ENCODE assay signal across 12 mouse cellular contexts in the genomic region with DNA sequence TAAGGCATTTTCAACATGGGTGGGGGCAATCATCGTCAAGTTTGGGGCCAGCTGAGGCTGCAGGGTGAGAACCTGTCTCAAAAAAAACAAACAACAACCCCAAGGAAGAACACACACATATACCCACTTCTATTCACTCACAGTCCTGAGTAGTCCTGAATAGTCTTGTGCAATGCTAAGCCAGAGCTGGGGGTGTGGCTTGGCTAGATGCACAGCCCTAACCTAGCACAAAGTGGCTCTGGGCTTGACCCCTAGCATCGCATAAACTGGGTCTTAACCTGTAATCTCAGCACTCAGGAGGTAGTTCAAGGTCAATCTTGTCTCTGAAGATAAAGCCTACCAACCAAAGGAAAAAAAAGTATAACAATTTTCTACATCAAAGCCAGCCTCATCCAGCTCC.
DNase-seq lines count a peak whose midpoint lies in the region; ATAC-seq and TF ChIP-seq lines count a peak whose summit lies in the region.
"Had no signal": no experiment of that assay in that cellular context is flagged by ENCODE, and none has a peak within 500 bp of the region (broad histone marks: within the 10 kb centered on the region; RNA-seq: fewer than 3 reads in every experiment).

No protein-coding gene starts in this region.

- no peaks in the 10 kb centered on the region for H3K9me3 ChIP-seq in liver, embryonic 13.5 days (replicated peaks)
- H3K9me3 ChIP-seq in liver, postnatal 0 days (ENCODE audit: low read length) = no peaks in the 10 kb centered on the region
- H3K9me3 ChIP-seq in stomach, postnatal 0 days (ENCODE audit: control insufficient read depth, low read length) = no peaks in the 10 kb centered on the region
- no peaks in the 10 kb centered on the region for H3K9me3 ChIP-seq in neural tube, embryonic 15.5 days (replicated peaks)
- H3K9me3 ChIP-seq: embryonic facial prominence, embryonic 12.5 days; liver, embryonic 12.5 days had no signal

- 61% methylated on average over 2 of the region's 2 CpGs for WGBS in liver, embryonic 13.5 days (ENCODE audit: insufficient replicate concordance)
- WGBS in liver, postnatal 0 days (ENCODE audit: insufficient replicate concordance) = 59% methylated on average over 2 of the region's 2 CpGs
- 34% methylated on average over 2 of the region's 2 CpGs for WGBS in lung, adult 2 months
- 32% methylated on average over 2 of the region's 2 CpGs for WGBS in stomach, postnatal 0 days
- WGBS in neural tube, embryonic 15.5 days = 58% methylated on average over 2 of the region's 2 CpGs

- H3K27ac ChIP-seq in liver, embryonic 13.5 days = no peak overlapping the region
- H3K27ac ChIP-seq in liver, postnatal 0 days (ENCODE audit: low read depth) = no peak overlapping the region
- H3K27ac ChIP-seq in stomach, postnatal 0 days (replicated peaks) = no peak overlapping the region
- H3K27ac ChIP-seq in neural tube, embryonic 15.5 days (replicated peaks) = no peak overlapping the region
- H3K27ac ChIP-seq: embryonic facial prominence, embryonic 12.5 days; liver, embryonic 12.5 days had no signal

- H3K4me3 ChIP-seq in liver, embryonic 13.5 days (replicated peaks) = no peak overlapping the region
- no peak overlapping the region for H3K4me3 ChIP-seq in liver, postnatal 0 days (ENCODE audit: low read depth, low read length)
- no peak overlapping the region for H3K4me3 ChIP-seq in lung, adult 2 months (replicated peaks; ENCODE audit: extremely low read depth, low read depth, low read length)
- no peak overlapping the region for H3K4me3 ChIP-seq in stomach, postnatal 0 days (ENCODE audit: low read depth, low read length)
- H3K4me3 ChIP-seq in neural tube, embryonic 15.5 days (replicated peaks) = no peak overlapping the region
- H3K4me3 ChIP-seq: embryonic facial prominence, embryonic 12.5 days; liver, embryonic 12.5 days had no signal

- H3K9ac ChIP-seq in liver, embryonic 13.5 days = no peak overlapping the region
- no peak overlapping the region for H3K9ac ChIP-seq in liver, postnatal 0 days (replicated peaks)
- H3K9ac ChIP-seq in stomach, postnatal 0 days (ENCODE audit: low read length) = no peak overlapping the region
- H3K9ac ChIP-seq in neural tube, embryonic 15.5 days (replicated peaks) = no peak overlapping the region
- H3K9ac ChIP-seq: embryonic facial prominence, embryonic 12.5 days; liver, embryonic 12.5 days had no signal

- ATAC-seq in liver, embryonic 13.5 days (ENCODE audit: low read depth) = 0 out of 2 replicates have a peak, but pooled peaks have one; percentile 39
- no peak for ATAC-seq in liver, postnatal 0 days
- peak; percentile 60; the same call in 1 of the 2 replicates for ATAC-seq in stomach, postnatal 0 days (ENCODE audit: low FRiP score, low TSS enrichment)
- no peak for ATAC-seq in neural tube, embryonic 15.5 days (ENCODE audit: low FRiP score)

- H3K4me2 ChIP-seq in liver, embryonic 13.5 days = no peak overlapping the region
- H3K4me2 ChIP-seq in liver, postnatal 0 days (ENCODE audit: low read depth, low read length) = no peak overlapping the region
- H3K4me2 ChIP-seq in stomach, postnatal 0 days (replicated peaks; ENCODE audit: low read depth) = no peak overlapping the region
- H3K4me2 ChIP-seq in neural tube, embryonic 15.5 days = no peak overlapping the region
- H3K4me2 ChIP-seq: embryonic facial prominence, embryonic 12.5 days; liver, embryonic 12.5 days had no signal

- no peak for TF ChIP-seq CTCF in liver, postnatal 0 days (IDR thresholded peaks at IDR 0.05; ENCODE audit: low read depth)
- no peak for TF ChIP-seq CTCF in lung, adult 2 months (IDR thresholded peaks at IDR 0.05; ENCODE audit: insufficient read depth, low read length)
- TF ChIP-seq CTCF in stomach, postnatal 0 days (IDR thresholded peaks at IDR 0.05; ENCODE audit: low read depth) = no peak

- H3K27me3 ChIP-seq in liver, embryonic 13.5 days = no peaks in the 10 kb centered on the region
- no peaks in the 10 kb centered on the region for H3K27me3 ChIP-seq in liver, postnatal 0 days (ENCODE audit: insufficient read depth, low read length)
- no peaks in the 10 kb centered on the region for H3K27me3 ChIP-seq in stomach, postnatal 0 days (ENCODE audit: control insufficient read depth, insufficient read depth, low read length)
- no peaks in the 10 kb centered on the region for H3K27me3 ChIP-seq in neural tube, embryonic 15.5 days (replicated peaks)
- H3K27me3 ChIP-seq: embryonic facial prominence, embryonic 12.5 days; liver, embryonic 12.5 days had no signal

- no peak for TF ChIP-seq EP300 in liver, postnatal 0 days (IDR thresholded peaks at IDR 0.05; ENCODE audit: low read depth)
- TF ChIP-seq EP300 in stomach, postnatal 0 days (optimal IDR thresholded peaks at IDR 0.05) = no peak

- no peak for TF ChIP-seq POLR2A in lung, adult 2 months (IDR thresholded peaks at IDR 0.05; ENCODE audit: borderline replicate concordance, extremely low read depth, low read depth, low read length)

- H3K4me1 ChIP-seq in liver, embryonic 13.5 days (replicated peaks) = peaks cover 26% of the 10 kb centered on the region
- no peaks in the 10 kb centered on the region; the same call in none of the 2 replicates for H3K4me1 ChIP-seq in liver, postnatal 0 days (ENCODE audit: insufficient read depth)
- H3K4me1 ChIP-seq in lung, adult 2 months (ENCODE audit: control insufficient read depth, insufficient read depth, low read length) = peaks cover 6% of the 10 kb centered on the region
- peaks cover 2% of the 10 kb centered on the region; the same call in 1 of the 2 replicates for H3K4me1 ChIP-seq in stomach, postnatal 0 days (replicated peaks; ENCODE audit: control insufficient read depth, insufficient read depth)
- peaks cover 22% of the 10 kb centered on the region for H3K4me1 ChIP-seq in neural tube, embryonic 15.5 days

- no peaks in the 10 kb centered on the region for H3K36me3 ChIP-seq in liver, embryonic 13.5 days
- no peaks in the 10 kb centered on the region for H3K36me3 ChIP-seq in liver, postnatal 0 days (replicated peaks; ENCODE audit: insufficient read depth, low read length)
- H3K36me3 ChIP-seq in stomach, postnatal 0 days (ENCODE audit: control insufficient read depth, insufficient read depth, low read length) = no peaks in the 10 kb centered on the region
- H3K36me3 ChIP-seq in neural tube, embryonic 15.5 days = no peaks in the 10 kb centered on the region
- H3K36me3 ChIP-seq: embryonic facial prominence, embryonic 12.5 days; liver, embryonic 12.5 days had no signal

- no peak for DNase-seq in liver, embryonic 13.5 days
- no peak for DNase-seq in liver, postnatal 0 days
- DNase-seq in R1 (ENCODE audit: low read depth, low spot score) = peak; percentile 89
- DNase-seq in lung, adult 2 months = peak; percentile 57
- DNase-seq in stomach, postnatal 0 days (ENCODE audit: low spot score) = no peak
- DNase-seq in layer of hippocampus, adult 8-10 months (ENCODE audit: low spot score in 2 of 2) = no peak
- DNase-seq: cerebellum, adult 8-10 months; heart, adult 18-20 months; kidney, postnatal 36 days had no signal

Comparison
In these comparisons a context has a peak if more than half of its experiments do, and no peak if none do; other contexts are left out.
1. ATAC-seq: peak in liver, embryonic 13.5 days (single experiment) and stomach, postnatal 0 days (single experiment); none in liver, postnatal 0 days (single experiment) and neural tube, embryonic 15.5 days (single experiment).
2. DNase-seq: peak in R1 (single experiment) and lung, adult 2 months (single experiment); none in liver, embryonic 13.5 days (single experiment), liver, postnatal 0 days (single experiment), stomach, postnatal 0 days (single experiment) and layer of hippocampus, adult 8-10 months (0 of 2).